Mouse (Mus musculus) urinary bladder, adult 2 months (tissue): ENCODE data around the gene Suv39h2. TPM values are rescaled to one million over a fixed set of nuclear protein-coding genes. Genes with fewer than 3 reads are reported as not detected.

Experiments used
- DNase-seq: peaks from one replicate; pipeline ENCODE4 v3.0.0; 2022; ENCODE audit warnings: low spot score
- polyA plus RNA-seq: library from polyadenylated mRNA; depleted of rRNA; stranded (reverse); fragments of >200 nt; gene quantifications from 2 replicates; pipeline ENCODE4 v1.2.3, GENCODE M21; 2012; rRNA removed

The Suv39h2 gene
- 1.0 and 1.1 TPM in 2 replicates for polyA plus RNA-seq

DNA sequence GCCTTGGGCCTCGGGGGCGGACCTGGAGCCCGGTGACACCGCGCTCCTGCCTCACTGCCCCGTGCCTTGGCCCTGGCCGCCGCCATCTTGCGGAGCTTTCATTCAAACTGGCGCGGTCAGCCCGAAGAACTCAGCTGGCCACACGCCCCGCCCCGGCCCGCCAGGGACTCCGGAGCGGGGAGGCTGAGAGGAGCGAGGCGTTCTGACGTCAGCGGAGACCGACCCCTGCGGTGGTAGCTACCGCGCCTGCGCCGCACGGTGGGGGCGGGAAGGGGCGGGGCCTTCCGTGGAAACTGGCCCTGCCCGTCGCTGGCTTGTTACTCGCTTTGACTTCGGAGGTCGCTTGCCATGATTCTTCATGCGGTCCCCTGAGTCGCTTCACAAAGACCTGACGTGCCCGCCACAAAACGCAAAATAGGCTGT lies at the start of gene Suv39h2:
TSS of gene Suv39h2 (minus strand) at position 171 of the 423 bp plus-strand sequence.
- peak; percentile 92 for DNase-seq

DNA sequence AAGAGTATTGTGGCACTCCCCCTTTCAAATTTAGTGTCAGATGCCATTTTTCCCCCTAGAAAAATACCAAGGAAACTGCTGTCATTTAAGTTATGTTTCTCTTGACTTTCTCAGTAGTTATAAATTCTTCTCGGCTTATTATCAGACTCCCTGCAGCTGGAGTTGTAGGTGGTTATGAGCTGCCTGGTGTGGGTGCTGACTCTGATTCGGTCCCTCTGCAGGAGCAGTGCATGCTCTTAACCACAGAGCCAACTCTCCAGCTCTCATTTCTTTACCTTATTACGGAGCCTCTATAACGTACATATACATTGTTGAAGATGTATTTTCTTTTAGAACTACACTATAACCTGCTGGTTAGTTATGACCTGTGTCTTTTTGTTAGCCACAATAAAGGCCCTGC lies 47.7 kb upstream of the Suv39h2 start:
- no peak for DNase-seq

DNA sequence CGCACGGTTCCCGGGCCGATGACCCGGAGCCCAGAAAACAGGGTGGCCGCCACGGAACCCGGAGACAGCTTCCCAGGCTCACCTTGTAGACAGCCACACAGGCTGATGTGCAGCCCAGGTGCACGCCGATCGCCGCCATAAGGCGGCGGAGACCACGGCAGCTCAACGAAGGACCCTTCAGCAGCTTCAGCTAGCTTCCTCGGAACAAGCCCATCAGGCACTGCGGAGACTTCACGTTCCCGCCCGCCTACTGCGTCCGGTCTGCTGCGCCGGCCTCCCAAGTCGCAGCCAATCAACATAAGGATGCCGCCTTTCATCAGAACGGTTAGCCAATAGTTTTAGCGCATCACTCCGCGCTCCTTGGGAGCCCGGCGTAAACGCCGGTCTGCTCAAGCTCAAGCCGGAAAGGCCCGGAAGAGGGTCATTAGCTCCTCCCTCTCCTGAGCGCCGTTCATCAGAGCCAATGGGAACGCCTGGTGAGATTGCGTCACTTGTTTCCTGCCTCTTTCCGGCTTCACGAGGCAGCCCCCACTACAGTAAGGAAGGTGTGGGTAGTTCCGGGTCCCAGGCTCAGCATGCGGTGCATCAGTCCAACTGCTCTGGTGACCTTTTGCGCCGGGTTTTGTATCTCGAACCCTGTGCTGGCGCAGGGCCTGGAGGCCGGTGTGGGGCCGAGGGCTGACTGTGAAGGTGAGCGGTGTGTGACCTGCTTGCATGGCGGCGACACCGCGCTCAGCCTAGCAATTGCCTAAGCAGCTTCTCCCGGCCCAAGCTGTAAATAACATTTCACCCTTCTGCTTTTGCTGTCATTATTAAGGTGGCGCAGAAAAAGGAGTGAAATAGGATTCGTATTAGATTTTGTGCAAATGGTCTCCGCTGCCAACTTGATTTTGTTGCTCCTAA lies 38.0 kb upstream of the Suv39h2 start, which contains the start of the genes Gm45902, Hspa14 and Cdnf:
TSS of gene Gm45902 (minus strand) at position 239 of the 903 bp plus-strand sequence.
TSS of gene Hspa14 (minus strand) at position 263 of the 903 bp plus-strand sequence.
TSS of gene Cdnf (plus strand) at position 479 of the 903 bp plus-strand sequence.
- peak; percentile 83 for DNase-seq

DNA sequence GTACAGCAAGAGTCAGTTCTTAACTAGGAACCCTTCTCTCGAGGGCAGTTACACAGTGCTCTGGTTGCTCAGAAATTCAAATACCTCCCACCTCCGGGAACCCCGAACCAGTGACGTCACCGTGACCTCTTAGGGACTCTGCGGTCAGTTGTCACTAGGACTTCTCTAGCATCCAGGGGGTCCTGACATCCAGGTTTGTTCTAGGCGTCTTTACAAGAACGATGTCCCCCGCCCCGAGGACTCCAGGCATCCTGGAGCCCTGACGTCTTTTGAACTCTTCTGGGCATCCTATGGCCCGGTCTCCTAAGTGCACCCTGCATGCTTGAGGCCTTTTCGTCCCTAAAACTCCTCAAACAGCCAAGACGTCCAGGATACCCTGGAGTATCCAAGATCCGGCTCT lies 37.2 kb upstream of the Suv39h2 start:
- no peak for DNase-seq

DNA sequence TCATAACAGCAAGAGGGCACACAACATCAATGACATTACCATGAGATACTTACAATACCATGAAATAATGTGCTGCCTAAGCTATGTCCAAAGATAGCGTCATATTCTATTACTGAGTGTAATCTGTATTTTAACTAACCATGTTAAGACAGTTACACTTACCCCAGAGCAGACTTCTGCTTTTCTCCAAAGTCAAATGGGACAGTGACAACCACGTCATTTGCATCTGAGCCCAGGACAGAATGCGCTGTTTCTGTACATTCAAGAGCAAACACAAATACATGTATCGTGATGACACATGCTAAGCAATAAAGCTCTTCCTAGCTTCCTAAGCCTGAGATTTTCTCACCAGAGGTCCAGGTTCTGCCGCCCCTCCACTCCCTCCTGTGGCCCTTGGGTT lies 26.1 kb upstream of the Suv39h2 start:
- no peak for DNase-seq

DNA sequence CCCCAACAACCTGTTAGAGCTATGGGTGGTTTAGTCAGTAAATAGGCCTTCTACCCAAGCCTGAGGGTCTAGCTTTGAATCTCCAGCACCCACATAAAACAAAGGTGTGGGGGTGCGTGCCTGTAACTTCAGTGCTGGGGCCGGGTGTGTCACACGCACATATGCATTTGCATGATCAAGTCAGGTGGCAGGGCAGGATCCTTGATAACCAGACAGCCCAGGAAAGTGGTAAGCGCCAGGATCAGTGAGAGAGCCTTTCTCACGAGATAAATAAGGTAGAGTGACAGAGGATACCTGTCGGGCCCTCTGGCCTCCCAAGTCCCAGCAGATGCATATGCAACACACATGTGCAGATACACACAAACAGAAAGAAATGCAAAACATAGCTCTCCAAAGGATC lies 24.7 kb upstream of the Suv39h2 start:
- DNase-seq = no peak

DNA sequence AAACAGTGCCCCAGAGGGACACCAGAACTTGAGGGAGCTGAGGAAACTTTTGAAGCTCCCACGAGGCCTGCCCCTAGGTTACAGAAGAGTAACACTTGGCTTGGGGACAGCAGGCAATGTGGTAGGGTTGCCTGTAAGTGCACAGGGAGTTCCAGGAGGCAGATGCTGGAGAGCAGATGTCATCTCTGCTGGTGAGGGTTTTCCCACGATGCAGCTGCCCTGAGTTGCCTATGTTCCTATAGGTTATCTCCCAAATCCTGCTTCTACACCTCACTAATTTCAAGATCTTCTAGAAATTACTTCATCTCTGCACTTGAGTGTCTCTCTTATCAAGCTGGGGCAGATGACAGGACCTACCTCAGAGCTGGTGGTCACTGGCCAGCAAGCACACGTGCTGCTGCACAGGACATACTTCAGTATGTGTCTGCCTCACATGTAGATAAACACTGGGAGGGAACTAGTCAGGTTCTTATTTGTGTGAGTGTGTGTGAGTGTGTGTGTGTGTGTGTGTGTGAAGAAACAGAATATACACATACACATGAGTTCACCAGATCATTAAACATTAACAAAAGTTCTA lies 19.1 kb upstream of the Suv39h2 start:
- DNase-seq = no peak

DNA sequence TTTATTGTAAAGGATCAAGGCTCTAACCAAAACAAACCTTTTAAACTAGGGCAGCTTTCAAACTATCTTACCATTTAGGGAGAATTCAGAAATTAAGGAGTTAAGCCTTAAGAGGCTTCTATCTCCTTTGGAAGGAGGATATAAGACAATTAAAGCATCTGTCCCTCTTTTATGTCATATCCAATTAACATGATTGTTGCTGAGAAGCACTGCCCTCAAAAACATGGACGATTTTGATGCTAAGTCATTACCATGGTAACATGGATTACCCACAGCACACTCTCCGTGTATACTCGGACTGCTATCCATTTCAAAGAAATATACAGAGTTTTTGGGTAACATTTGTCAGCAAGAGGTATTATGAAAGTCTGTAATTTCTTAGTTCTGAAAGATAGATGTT lies 15.0 kb upstream of the Suv39h2 start:
- DNase-seq = no peak

DNA sequence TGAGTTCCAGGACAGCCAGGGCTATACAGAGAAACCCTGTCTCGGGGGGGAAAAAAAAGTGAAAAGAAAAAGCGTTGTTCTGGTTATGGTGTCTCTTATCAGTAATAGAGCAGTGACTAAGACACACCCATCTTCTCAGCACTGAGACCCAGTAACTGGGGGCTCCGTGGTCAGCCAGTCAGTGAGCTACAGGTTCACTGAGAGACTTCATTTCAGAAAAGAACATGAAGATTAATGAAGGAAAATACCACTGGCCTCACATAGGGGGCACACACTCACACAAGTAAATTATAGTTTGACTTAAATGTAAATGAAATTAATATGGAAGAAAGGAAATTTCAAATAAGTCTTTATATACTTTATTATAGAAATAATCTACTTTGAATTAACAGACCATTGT lies 5.4 kb upstream of the Suv39h2 start:
- DNase-seq = no peak

DNA sequence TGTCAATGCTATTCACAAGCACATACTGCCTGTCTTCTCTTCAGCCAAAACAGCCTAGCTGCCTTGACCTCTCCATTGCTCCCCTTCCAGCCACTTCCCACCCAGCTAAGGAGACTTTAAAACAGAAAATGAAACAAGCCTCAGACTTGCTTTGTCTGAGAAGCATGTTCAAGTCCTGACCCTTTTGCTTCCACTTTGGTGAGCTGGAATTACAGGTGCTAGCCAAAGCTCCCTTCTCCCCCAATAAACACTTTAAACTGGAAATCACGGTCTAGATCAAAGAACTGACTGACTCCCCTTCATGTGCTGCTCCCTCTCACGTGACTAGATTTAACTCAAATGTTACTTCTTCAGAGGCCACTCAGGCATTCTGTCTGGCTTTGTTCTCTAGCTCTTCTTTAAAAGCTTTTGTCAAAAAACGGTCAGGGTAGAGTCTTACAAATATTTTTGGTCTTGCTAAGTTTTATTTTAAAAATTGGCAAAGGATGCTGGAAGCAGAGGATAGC lies 968 bp upstream of the Suv39h2 start:
- DNase-seq = no peak

DNA sequence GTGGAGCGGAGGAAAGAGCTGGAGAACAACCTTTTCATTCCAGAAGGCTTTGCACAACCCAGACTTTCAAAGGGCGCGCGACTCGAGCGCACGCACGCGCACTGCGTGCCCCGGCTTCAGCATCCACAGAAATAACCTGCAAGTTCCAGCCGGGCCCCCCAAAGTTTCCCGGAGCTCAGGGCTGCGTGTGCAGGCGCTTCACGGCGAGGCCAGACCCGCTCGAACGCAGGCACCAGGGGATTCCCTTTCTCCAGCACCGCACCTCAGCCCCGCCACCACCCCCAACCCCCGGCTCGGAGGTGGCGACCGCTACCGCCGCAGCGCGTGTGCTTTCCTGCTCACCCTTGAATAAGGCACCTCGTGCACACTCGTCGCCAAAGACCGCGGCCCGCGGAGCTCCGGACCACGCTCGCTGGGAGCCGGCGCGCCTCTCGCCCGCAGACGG lies 448 bp downstream of the Suv39h2 start:
- peak; percentile 34 for DNase-seq

DNA sequence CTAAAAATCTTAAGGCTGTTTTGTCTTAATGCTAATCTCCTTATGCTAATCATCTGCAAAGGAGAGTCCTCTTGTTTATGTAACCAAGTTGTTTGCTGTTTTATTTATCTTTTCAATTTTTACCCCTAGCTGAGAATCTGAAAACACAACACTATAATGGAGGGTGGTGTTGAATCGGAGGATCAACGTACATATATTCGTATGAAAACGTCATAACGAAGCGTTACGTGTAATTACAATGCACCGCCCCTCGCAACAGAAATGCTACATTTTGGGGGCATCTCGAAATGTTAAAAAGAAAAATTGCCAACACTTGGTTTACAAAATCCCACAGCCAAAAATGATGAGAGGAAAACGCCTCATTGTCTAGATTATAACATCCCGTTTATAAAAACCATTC lies 940 bp downstream of the Suv39h2 start:
- DNase-seq = no peak

DNA sequence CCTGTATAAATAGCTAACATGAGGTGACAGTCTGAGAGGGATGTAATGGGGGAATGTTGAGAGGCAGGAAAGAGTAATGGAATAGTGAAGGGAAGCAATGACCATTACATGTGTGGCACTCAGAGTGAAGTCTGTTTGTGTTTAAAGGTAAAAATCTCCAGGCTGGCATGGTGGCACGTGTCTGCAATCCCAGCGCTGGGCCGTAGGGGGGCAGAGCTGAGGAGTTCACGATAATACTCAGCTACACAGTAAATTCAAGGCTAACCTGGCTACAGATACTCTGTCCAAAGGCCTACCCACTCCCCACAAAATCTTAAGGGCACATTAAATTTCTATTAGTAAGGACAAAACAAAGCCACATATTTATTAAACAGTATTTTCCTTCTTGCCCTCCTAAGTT lies 18.2 kb downstream of the Suv39h2 start:
- no peak for DNase-seq

DNA sequence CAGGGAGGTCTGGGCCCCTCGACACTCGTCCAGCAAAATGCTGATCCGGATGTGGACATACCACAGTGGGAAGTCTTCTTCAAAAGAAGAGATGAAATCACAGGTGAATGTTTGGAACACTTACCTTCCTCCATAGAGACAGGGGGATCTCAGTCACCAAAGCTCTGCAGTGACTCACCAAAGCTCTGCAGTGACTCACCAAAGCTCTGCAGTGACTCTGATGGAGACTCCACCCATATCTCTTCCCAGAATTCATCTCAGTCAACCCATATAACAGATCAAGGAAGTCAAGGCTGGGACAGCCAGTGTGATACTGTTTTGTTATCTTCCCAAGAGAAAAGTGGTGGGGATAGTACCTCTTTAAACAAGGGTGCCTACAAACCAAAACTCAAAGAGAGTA lies 21.7 kb downstream of the Suv39h2 start:
- no peak for DNase-seq

DNA sequence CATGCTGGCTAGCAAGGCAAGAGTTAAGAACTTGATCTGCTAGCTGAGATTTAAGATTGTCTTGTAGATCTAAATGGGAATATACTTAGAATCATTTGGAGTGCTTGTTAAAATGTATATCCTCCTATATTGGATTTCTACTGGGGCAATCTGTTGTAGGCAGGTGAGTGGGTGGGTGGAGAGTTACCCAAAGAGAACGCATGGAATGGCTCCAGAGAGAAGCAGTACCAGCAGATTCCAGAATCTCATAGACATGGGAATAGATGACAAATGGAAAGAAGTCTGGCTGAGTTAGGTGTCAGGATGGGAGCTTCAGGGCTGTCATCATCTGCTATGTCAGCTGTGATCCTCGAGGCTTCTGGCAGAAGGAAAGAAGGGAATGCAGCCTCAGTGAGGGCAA lies 25.4 kb downstream of the Suv39h2 start:
- DNase-seq = no peak

DNA sequence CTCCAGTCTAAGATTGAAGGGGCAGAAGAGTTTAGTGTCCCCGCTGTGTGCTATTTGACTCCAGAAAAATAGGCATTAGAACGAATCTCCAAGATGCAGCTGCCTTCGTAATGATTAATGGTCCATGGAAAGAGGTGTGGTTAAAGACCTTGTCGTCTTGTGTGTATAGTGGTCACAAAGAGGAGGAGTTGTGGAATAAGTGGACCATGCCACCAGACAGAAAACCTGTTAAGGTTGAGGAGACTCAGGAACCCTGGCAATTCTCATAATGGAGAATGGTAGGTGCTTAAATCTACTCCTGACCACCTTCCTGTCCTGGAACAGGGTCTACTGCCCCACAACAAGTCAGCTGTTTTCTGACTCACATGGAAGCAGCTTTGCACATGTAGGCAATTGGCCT lies 28.8 kb downstream of the Suv39h2 start:
- no peak for DNase-seq

DNA sequence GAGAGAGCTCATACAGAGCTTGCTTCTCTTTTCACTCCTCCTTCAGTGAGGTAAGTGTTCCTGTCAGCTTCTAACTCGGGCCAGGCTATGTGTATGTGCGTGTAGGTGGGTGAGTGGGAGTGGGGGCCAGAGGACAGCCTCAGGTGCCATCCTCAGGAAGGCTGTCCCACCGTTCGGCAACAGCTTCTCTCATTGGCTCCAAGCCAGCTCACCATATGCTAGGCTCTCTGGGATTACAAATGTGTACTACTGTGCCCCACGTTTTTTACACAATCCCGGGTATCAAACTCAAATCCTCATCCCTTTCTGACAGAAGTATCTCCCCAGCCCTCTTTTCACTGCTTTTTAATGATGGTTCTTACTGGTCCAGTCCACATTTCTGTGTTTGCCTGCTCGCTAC lies 30.6 kb downstream of the Suv39h2 start:
- DNase-seq = no peak

DNA sequence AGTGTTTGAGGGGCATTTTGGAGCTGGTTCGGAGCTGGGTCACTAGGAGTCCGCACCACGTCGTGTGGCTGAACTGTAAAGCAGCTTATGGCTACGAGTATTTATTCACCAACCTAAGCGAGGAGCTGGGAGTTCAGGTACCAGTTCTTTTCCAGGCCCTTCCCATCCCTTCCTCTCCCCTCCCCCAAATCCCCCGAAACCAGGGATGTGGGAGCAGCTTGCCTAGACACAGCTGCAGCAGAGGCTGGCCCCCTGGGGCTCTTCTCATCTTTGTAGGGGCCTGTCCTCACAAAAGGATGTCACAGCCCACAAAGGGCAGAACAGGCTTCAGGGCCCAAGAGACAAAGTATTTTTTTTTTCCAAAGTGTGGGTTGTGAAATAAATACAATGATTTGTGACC lies 36.9 kb downstream of the Suv39h2 start:
- no peak for DNase-seq

DNA sequence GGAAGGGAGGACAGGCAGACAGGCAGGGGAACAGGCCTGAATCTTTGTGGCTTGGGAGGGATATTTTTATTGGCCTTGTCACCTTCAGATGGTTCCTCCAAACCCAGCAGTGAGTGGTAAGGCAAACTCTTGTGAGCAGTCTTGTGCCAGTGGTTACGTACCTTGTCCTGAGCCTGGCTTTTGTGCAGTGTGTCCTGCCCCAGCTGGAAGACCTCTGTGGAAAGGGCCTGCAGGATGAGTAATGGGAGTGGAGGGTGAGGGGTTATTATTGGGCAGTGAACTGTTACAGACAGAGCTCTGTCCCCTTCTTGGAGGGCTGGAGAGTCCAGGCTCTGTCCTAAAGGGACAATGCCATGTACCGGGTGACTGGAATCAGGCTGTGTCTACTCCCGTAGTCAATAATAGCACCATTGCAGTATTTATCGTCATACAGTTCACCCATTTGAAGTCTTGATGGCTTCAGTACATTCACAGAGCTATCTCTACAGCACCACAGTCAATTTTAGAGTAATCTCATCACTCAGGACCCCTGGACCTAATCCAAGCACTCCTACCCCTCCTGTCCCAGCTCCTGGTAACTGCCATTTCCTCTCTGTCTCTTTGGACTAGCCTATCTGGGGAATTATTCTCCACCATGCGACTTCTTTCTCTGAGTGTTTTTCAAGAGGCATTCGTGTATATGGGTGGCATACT lies 39.3 kb downstream of the Suv39h2 start:
- DNase-seq = no peak

DNA sequence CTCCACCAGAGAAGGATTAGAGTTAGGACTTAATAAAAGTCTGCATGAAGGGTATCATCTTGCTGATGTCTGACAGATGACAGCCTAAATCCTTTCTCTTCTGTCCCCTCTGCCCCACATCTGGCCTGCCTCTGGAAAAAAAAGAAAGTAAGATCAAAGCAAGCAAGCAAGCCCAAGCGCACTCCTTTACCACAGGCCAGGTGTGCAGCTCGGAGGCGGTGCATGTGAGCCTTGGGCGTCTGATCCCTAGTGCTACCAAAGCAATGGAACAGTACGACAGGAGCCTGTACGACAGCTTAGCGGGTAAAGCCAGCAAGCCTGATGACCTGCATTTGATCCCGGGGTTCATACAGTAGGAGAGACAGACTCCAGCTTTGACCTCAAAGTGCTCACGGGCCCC lies 43.9 kb downstream of the Suv39h2 start:
- DNase-seq = no peak

DNA sequence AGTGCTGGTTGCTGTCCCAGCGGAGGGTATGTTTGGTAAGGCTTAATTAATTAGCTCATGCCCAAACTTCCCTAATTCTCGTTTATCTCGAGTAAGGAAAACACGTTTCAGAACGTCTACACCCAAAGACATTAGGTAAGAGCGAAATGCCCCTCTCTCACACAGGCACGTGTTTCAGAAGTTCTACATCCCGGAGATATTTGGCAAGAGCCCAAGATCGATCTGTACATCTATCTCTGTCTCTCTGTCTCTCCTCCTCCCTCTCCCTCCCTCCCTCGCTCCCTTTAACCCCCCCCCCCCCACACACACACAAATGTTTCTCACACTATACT lies 50.3 kb downstream of the Suv39h2 start:
- DNase-seq = no peak

DNA sequence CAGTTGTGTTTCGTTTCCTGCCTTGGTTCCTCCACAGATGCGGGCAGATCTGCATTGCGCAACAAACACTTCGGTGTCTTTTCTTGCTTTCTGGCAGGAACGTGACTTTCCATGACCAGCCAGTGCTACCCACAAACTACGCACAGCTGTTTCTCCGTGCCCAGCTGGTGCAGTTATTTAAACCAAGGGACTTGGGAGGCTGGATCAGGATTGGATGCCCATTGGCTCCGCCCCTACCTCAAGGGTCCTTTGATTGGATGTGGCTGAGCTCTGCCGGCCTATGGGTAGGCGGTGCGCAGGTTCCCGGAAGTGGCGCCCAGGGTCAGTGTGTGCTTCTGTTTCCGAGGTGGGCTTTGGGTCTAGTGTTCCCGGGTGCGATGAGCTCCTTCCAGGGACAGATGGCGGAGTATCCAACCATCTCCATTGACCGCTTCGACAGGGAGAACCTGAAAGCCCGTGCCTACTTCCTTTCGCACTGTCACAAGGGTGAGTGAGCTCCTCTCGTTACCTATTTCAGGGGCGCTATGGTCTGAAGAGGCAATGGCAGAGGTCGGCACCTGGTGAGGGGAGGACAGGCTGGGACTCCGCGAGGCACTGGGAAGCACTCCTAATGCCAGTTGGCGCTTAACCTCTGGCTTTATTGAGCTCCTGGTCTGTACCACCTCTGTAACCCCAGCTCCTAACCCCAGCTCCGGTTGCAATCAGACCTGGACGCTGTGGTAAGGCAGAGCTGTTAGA lies 50.8 kb downstream of the Suv39h2 start, which contains the start of gene Dclre1c:
TSS of gene Dclre1c (plus strand) at position 291 of the 738 bp plus-strand sequence.
- peak; percentile 75 for DNase-seq
